Mouse (Mus musculus) liver, adult 2 months (tissue): ENCODE measurements around the gene Lysmd3. TPM values are rescaled to one million over a fixed set of nuclear protein-coding genes. Genes with fewer than 3 reads are reported as not detected.

Source experiments
- DNase-seq: peaks from one replicate; pipeline ENCODE4 v3.0.0-alpha.2; 2011; ENCODE audit warnings: low read depth, low spot score; ENCODE audit errors: extremely low read depth
- H3K27ac ChIP-seq: fragments of 200-500 bp; replicated peaks from 2 replicates; pipeline ENCODE4 v1.5.1; 2012; ENCODE audit warnings: low read depth, mild to moderate bottlenecking, control low read depth, inconsistent platforms, low read length; ENCODE audit not compliant: insufficient read depth
- H3K27me3 ChIP-seq: fragments of 200-500 bp; 2 replicates; pipeline ENCODE4 v1.6.1; 2012; ENCODE audit warnings: mild to moderate bottlenecking, moderate library complexity, low read length, inconsistent platforms; ENCODE audit not compliant: control insufficient read depth, insufficient read depth
- H3K36me3 ChIP-seq: fragments of 200-500 bp; 2 replicates; pipeline ENCODE4 v1.6.1; 2012; ENCODE audit warnings: low read length, inconsistent platforms; ENCODE audit not compliant: control insufficient read depth, insufficient read depth
- H3K4me1 ChIP-seq: fragments of 200-500 bp; 2 replicates; pipeline ENCODE4 v1.6.1; 2011; ENCODE audit warnings: low read length; ENCODE audit not compliant: control insufficient read depth, insufficient read depth
- H3K4me3 ChIP-seq: fragments of 200-500 bp; 2 replicates; pipeline ENCODE4 v1.5.1; 2011; ENCODE audit warnings: low read depth, mild to moderate bottlenecking, control low read depth, low read length, moderate library complexity; ENCODE audit not compliant: insufficient read depth
- H3K79me2 ChIP-seq: fragments of 200-500 bp; 2 replicates; pipeline ENCODE4 v1.6.1; 2012; ENCODE audit warnings: inconsistent platforms, mild to moderate bottlenecking, low read length, moderate library complexity; ENCODE audit not compliant: control insufficient read depth, insufficient read depth
- H3K9ac ChIP-seq: fragments of 200-500 bp; 2 replicates; pipeline ENCODE4 v1.6.1; 2012; ENCODE audit warnings: low read depth, mild to moderate bottlenecking, control low read depth, inconsistent platforms, low read length
- CTCF ChIP-seq: fragments of 200-500 bp; IDR thresholded peaks from 2 replicates; pipeline ENCODE4 v1.5.1; 2011; ENCODE audit warnings: low read depth, low read length, control low read depth
- POLR2A ChIP-seq: fragments of 200-500 bp; IDR thresholded peaks from 2 replicates; pipeline ENCODE4 v1.6.1; 2011; ENCODE audit warnings: low read length, control low read depth; ENCODE audit not compliant: insufficient read depth; ENCODE audit errors: extremely low read depth
- WGBS: fragments of 180-500 bp; shearing (Covaris S2); methylation state at CpG from one replicate; pipeline ENCODE4 v1.1.7; 2018; 5-methylcytosine and 5-hydroxymethylcytosine counted together
- polyA plus RNA-seq: library from polyadenylated mRNA; depleted of rRNA; stranded (reverse); fragments of >200 nt; gene quantifications from 2 replicates; pipeline ENCODE4 v1.2.3, GENCODE M21; 2012
- total RNA-seq: library from RNA; depleted of rRNA; stranded (reverse); fragments of >200 nt; gene quantifications from 2 replicates; pipeline ENCODE4 v1.2.3, GENCODE M21; 2014

The Lysmd3 gene
- total and polyA plus RNA-seq, 2 experiments = 5.7 to 32.5 TPM

DNA sequence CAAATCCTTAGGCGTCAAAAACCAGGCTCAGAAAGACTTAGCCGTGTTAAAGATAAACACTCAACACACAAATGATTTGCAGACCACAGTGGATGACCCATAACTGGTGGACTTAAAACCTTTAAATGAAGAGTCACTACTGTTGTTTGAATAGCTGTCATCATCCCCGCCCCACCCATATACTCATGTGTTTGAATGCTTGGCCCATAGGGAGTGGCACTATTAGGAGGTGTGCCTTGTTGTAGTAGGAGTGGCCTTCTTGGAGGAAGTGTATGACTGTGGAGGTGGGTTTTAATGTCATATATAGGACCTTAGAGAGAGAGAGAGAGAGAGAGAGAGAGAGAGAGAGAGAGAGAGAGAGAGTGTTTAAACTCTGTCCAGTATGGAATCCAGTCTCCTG lies 25.6 kb downstream of the Lysmd3 start:
- TF ChIP-seq POLR2A (no peak), CTCF (no peak)
- H3K79me2 ChIP-seq = no peaks in the 10 kb centered on the region
- WGBS = 98% methylated on average over 3 of the region's 3 CpGs
- no peaks in the 10 kb centered on the region for H3K4me1 ChIP-seq
- H3K36me3 ChIP-seq = peaks cover 21% of the 10 kb centered on the region
- no peaks in the 10 kb centered on the region for H3K27me3 ChIP-seq
- no peak for DNase-seq
- no peak overlapping the region for H3K27ac ChIP-seq
- H3K9ac ChIP-seq = no peak overlapping the region
- H3K4me3 ChIP-seq = no peak overlapping the region

DNA sequence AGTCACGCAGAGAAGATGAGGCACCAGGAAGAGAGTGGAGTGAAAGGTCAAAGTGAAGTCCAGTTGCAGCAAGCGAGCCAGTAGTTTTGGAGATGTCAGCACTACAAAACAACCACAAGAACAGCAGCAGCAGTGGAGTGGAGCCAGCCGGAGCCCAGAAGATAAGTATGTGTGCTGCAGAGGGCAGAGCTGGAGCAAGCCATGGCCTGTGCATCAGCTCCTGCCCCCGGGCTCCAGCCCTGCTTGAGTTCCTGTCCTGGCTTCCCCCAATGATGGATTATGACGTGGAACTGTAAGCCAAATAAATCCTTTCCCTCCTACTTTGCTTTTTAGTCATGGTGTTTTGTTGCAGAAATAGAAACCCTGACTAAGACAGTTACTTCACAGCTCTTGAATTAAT lies 26.8 kb downstream of the Lysmd3 start:
- TF ChIP-seq CTCF (no peak), POLR2A (no peak)
- Histone ChIP-seq H3K79me2 (no peaks in the 10 kb centered on the region), H3K4me3 (no peak overlapping the region), H3K9ac (no peak overlapping the region), H3K27ac (no peak overlapping the region), H3K4me1 (no peaks in the 10 kb centered on the region), H3K27me3 (no peaks in the 10 kb centered on the region), H3K36me3 (peaks cover 21% of the 10 kb centered on the region)
- 81% methylated on average over 5 of the region's 5 CpGs for WGBS
- DNase-seq = no peak

DNA sequence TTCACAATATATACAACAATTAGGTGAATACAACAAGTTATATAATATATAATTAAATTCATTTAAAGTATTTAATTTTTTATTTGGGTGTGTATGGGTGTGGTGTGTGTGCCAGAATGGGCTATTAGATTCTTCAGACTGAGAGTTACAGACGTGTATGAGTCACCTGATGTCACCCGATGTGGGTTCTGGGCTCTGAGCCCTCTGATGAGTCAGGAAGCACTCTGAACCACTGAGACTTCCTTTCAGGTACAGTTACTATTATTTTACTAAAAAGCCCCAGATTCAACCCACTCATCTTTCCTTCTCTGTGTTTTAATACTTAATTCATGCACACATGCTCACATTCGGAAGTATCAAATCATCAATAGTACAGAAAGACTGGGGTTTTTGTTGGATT lies 27.4 kb downstream of the Lysmd3 start:
- TF ChIP-seq POLR2A (no peak), CTCF (no peak)
- Histone ChIP-seq H3K9ac (no peak overlapping the region), H3K27me3 (no peaks in the 10 kb centered on the region), H3K36me3 (peaks cover 21% of the 10 kb centered on the region), H3K4me3 (no peak overlapping the region), H3K79me2 (no peaks in the 10 kb centered on the region), H3K27ac (no peak overlapping the region), H3K4me1 (no peaks in the 10 kb centered on the region)
- WGBS = 72% methylated on average over 3 of the region's 3 CpGs
- no peak for DNase-seq

DNA sequence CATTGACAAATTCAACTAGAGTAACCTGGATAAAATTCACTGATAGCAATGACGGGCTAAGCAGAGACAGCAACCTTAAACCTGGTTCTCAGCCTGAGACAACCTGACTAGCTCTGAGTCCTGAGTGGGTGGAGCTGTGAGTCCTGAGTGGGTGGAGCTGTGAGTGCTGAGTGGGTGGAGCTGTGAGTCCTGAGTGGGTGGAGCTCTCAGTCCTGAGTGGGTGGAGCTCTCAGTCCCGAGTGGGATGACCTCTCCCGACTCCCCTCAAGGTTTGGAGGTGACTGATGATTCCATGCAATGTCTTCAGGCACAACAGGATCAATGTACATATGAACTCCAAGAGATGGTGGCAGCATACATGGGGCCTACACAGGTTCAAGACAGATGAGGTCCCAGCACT lies 32.1 kb downstream of the Lysmd3 start:
- H3K27ac ChIP-seq = no peak overlapping the region

DNA sequence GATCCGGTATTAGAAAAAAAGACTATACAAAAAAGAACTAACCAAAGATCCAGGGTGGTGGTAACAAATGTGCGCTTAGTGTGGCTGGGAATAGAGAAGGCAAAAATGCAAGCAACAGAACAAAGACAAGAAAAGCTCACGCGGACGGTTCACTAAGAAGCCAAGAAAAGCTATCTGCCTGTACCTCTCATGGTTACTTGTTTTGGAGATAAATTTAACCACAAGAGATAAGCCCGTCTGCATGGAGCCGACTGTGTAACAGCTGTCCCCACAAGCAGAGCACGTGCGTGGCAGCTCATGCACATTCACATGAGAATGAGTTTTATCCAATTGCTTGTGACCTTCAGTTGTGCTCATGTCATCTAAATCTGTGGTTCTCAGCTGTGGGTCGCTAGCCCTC lies 33.0 kb downstream of the Lysmd3 start:
- Histone ChIP-seq H3K4me1 (no peaks in the 10 kb centered on the region), H3K27ac (no peak overlapping the region), H3K4me3 (no peak overlapping the region), H3K36me3 (peaks cover 11% of the 10 kb centered on the region), H3K9ac (no peak overlapping the region), H3K79me2 (no peaks in the 10 kb centered on the region), H3K27me3 (no peaks in the 10 kb centered on the region)
- DNase-seq = no peak
- 85% methylated on average over 10 of the region's 10 CpGs for WGBS
- TF ChIP-seq CTCF = no peak
- TF ChIP-seq POLR2A = no peak

More for the DNA sequence above, 32.1 kb downstream of the Lysmd3 start:
- no peaks in the 10 kb centered on the region for H3K27me3 ChIP-seq
- WGBS = 88% methylated on average over 3 of the region's 3 CpGs
- DNase-seq = no peak
- H3K36me3 ChIP-seq = peaks cover 11% of the 10 kb centered on the region
- TF ChIP-seq CTCF (no peak), POLR2A (no peak)
- no peak overlapping the region for H3K9ac ChIP-seq
- no peaks in the 10 kb centered on the region for H3K4me1 ChIP-seq
- H3K79me2 ChIP-seq = no peaks in the 10 kb centered on the region
- H3K4me3 ChIP-seq = no peak overlapping the region

DNA sequence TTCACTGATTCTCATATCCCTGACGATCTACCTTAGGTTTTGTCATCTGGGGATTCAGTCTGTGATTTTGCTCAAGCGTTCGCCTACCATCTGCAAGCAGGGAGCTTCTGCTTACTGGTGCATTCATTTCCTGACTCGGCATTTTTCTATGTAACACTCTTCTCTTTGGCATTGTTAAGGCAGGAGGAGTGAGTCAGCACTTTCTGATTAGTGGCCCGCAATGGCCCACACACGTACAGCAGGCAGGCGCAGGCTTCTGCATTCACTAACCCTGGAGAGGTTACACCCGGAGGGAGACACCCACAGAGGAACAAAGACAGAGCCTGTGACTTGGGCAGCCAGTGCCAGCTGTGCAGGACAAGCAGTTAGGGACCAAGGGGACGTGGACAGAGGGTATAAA lies 34.1 kb downstream of the Lysmd3 start:
- H3K79me2 ChIP-seq = no peaks in the 10 kb centered on the region
- no peaks in the 10 kb centered on the region for H3K27me3 ChIP-seq
- H3K36me3 ChIP-seq = peaks cover 7% of the 10 kb centered on the region
- 69% methylated on average over 9 of the region's 9 CpGs for WGBS
- no peak overlapping the region for H3K27ac ChIP-seq
- no peak overlapping the region for H3K4me3 ChIP-seq
- TF ChIP-seq POLR2A (no peak), CTCF (no peak)
- peak; percentile 26 for DNase-seq
- no peak overlapping the region for H3K9ac ChIP-seq
- no peaks in the 10 kb centered on the region for H3K4me1 ChIP-seq
